ENCODE assay signal across 33 mouse cellular contexts in the genomic region with DNA sequence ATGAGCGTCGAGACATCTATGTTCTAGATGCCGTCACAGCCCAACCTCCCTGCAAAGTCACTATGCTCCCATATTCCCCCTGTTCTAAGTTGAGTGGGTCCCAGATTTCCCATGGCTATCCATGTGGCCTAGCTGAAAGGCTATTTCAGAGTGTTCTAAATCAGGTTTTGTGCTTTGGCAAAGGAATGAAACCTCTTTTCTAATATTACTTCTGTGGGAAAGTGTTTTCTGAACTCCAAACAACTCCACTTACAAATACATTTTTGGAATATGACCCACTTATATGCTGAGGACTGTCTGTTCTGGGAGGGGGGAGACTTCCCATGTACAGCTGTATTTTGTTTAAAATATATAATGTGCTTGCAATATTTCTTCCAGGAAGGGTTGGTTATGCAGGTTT. TPM values are rescaled to one million over a fixed set of nuclear protein-coding genes. Genes with fewer than 3 reads are reported as not detected.
"Had no signal": no experiment of that assay in that cellular context is flagged by ENCODE, and none has a peak within 500 bp of the region (broad histone marks: within the 10 kb centered on the region; RNA-seq: fewer than 3 reads in every experiment).

No protein-coding gene starts in this region.

- DNase-seq: left cerebral cortex, postnatal 4 days; liver; liver, embryonic 13.5 days; liver, postnatal 0 days; lung, adult 18-20 months; lung, adult 2 months; lung, embryonic 14.5 days; lung, postnatal 10 days; lung, postnatal 14 days; lung, postnatal 36 days; lung, postnatal 4 days; midbrain, embryonic 14.5 days had no signal

- H3K4me3 ChIP-seq: limb, embryonic 10.5 days; limb, embryonic 12.5 days; limb, embryonic 13.5 days; limb, embryonic 15.5 days; liver, embryonic 12.5 days; liver, embryonic 13.5 days; liver, embryonic 15.5 days; lung, embryonic 15.5 days; megakaryocyte, embryonic 14.5 days; midbrain, embryonic 10.5 days; midbrain, embryonic 12.5 days; midbrain, embryonic 13.5 days; midbrain, embryonic 15.5 days; myocyte had no signal

- ATAC-seq: liver, embryonic 12.5 days; liver, postnatal 0 days; lung, postnatal 0 days; midbrain, embryonic 13.5 days; midbrain, embryonic 15.5 days; midbrain, embryonic 16.5 days had no signal

- H3K27ac ChIP-seq: limb, embryonic 10.5 days; limb, embryonic 12.5 days; limb, embryonic 13.5 days; limb, embryonic 15.5 days; liver, embryonic 12.5 days; liver, embryonic 13.5 days; liver, embryonic 14.5 days; liver, embryonic 15.5 days; lung, embryonic 15.5 days; macrophage; midbrain, embryonic 10.5 days; midbrain, embryonic 12.5 days; midbrain, embryonic 13.5 days; midbrain, embryonic 15.5 days had no signal

RNA-seq across cellular contexts. Expression of a gene that starts 9.4 kb away (rescaled TPM):
- total RNA-seq: megakaryocyte progenitor cell, adult 5-6 weeks; megakaryocyte, adult 5-6 weeks; megakaryocyte-erythroid progenitor cell, adult 5-6 weeks; monocyte, adult 5-6 weeks had no signal
